Mouse (Mus musculus) intestine, embryonic 14.5 days (tissue): ENCODE measurements around the gene Eno3. TPM values are rescaled to one million over a fixed set of nuclear protein-coding genes. Genes with fewer than 3 reads are reported as not detected.

ENCODE experiments used
- ATAC-seq: fragments of 200-750 bp; cut with Nextera tagmentation; replicated peaks from 2 replicates; pipeline ENCODE4 v1.8.0; 2017; ENCODE audit warnings: low read depth, moderate number of reproducible peaks, moderate TSS enrichment, moderate library complexity; ENCODE audit not compliant: low FRiP score, low TSS enrichment
- DNase-seq: peaks from one replicate; pipeline ENCODE4 v3.0.0-alpha.2; 2018; ENCODE audit warnings: low spot score
- H3K27ac ChIP-seq: fragments of 300-500 bp; sonication (generic); 2 replicates; pipeline ENCODE4 v1.5.1; 2014; ENCODE audit warnings: low read depth, mild to moderate bottlenecking, control low read depth
- H3K27me3 ChIP-seq: fragments of 300-500 bp; sonication (generic); replicated peaks from 2 replicates; pipeline ENCODE4 v1.6.1; 2014; ENCODE audit warnings: low read length, control low read depth; ENCODE audit not compliant: control insufficient read depth, insufficient read depth
- H3K36me3 ChIP-seq: fragments of 300-500 bp; sonication (generic); 2 replicates; pipeline ENCODE4 v1.6.1; 2014; ENCODE audit warnings: low read length, control low read depth; ENCODE audit not compliant: control insufficient read depth, insufficient read depth
- H3K4me1 ChIP-seq: fragments of 300-500 bp; sonication (generic); replicated peaks from 2 replicates; pipeline ENCODE4 v1.6.1; 2014; ENCODE audit warnings: low read length, control low read depth, mixed read lengths; ENCODE audit not compliant: control insufficient read depth, insufficient read depth
- H3K4me2 ChIP-seq: fragments of 300-500 bp; sonication (generic); 2 replicates; pipeline ENCODE4 v1.6.1; 2014; ENCODE audit warnings: low read length
- H3K4me3 ChIP-seq: fragments of 300-500 bp; sonication (generic); 2 replicates; pipeline ENCODE4 v1.5.1; 2014; ENCODE audit warnings: low read depth, low read length, control low read depth, mixed read lengths
- H3K9ac ChIP-seq: fragments of 300-500 bp; sonication (generic); 2 replicates; pipeline ENCODE4 v1.6.1; 2014; ENCODE audit warnings: mild to moderate bottlenecking, low read length
- H3K9me3 ChIP-seq: fragments of 300-500 bp; sonication (generic); 2 replicates; pipeline ENCODE4 v1.6.1; 2016; ENCODE audit warnings: low read length, control low read depth; ENCODE audit not compliant: control insufficient read depth
- WGBS: fragments of 180-500 bp; shearing (Covaris S2); extraction: QIAGEN DNeasy Blood & Tissue Kit; methylation state at CpG from one replicate; pipeline ENCODE4 v1.1.7; 2014; 5-methylcytosine and 5-hydroxymethylcytosine counted together
- polyA plus RNA-seq: library from polyadenylated mRNA; unstranded; fragments of >200 nt; fragmentation: Nextera tagmentation; extraction: Ambion mirVana; gene quantifications from 2 replicates; pipeline ENCODE4 v1.2.1, GENCODE M21; 2014

Eno3 gene
- polyA plus RNA-seq: 13.5 and 16.3 TPM in 2 replicates

- no peak for ATAC-seq
- DNase-seq: no peak
These were observed at the start of gene Eno3 for GRCm38 (mm10) chr11:70656964-70657363. Gene Eno3, plus strand, starts transcription at chr11:70657202.

GRCm38 (mm10) chr11:70607611-70608010 is 49.4 kb upstream of the Eno3 start:
- H3K4me2 ChIP-seq: no peak overlapping the region
- H3K36me3 ChIP-seq: peaks cover 95% of the 10 kb centered on the region
- no peak overlapping the region for H3K9ac ChIP-seq
- no peak overlapping the region for H3K4me3 ChIP-seq
- DNase-seq (no peak), ATAC-seq (no peak)
- H3K9me3 ChIP-seq: no peaks in the 10 kb centered on the region
- H3K27ac ChIP-seq: no peak overlapping the region
- no peaks in the 10 kb centered on the region for H3K4me1 ChIP-seq
- H3K27me3 ChIP-seq: no peaks in the 10 kb centered on the region
- 90% methylated on average over 9 of the region's 9 CpGs for WGBS

More at GRCm38 (mm10) chr11:70656964-70657363, at the start of gene Eno3:
- Histone ChIP-seq H3K9me3 (no peaks in the 10 kb centered on the region), H3K27me3 (no peaks in the 10 kb centered on the region), H3K4me3 (peak within 1 kb of the TSS; percentile 100), H3K27ac (peak within 1 kb of the TSS; percentile 98), H3K4me2 (peak within 1 kb of the TSS; percentile 98), H3K4me1 (peaks cover 31% of the 10 kb centered on the region), H3K9ac (peak within 1 kb of the TSS; percentile 99), H3K36me3 (peaks cover 18% of the 10 kb centered on the region)
- WGBS: 22% methylated on average over 3 of the region's 3 CpGs

GRCm38 (mm10) chr11:70608381-70609066 is 48.5 kb upstream of the Eno3 start:
- WGBS: 89% methylated on average over 26 of the region's 26 CpGs
- no peaks in the 10 kb centered on the region for H3K9me3 ChIP-seq
- ATAC-seq: no peak
- H3K9ac ChIP-seq: no peak overlapping the region
- no peak overlapping the region for H3K4me2 ChIP-seq
- no peak for DNase-seq
- H3K4me1 ChIP-seq: no peaks in the 10 kb centered on the region
- H3K4me3 ChIP-seq: no peak overlapping the region
- no peak overlapping the region for H3K27ac ChIP-seq
- H3K27me3 ChIP-seq: no peaks in the 10 kb centered on the region
- peaks cover 95% of the 10 kb centered on the region for H3K36me3 ChIP-seq

- Histone ChIP-seq H3K9ac (no peak overlapping the region), H3K27ac (no peak overlapping the region), H3K9me3 (no peaks in the 10 kb centered on the region), H3K4me1 (peaks cover 14% of the 10 kb centered on the region; the same call in 1 of the 2 replicates), H3K4me2 (no peak overlapping the region), H3K27me3 (no peaks in the 10 kb centered on the region), H3K4me3 (no peak overlapping the region), H3K36me3 (peaks cover 74% of the 10 kb centered on the region)
- no peak for ATAC-seq
- WGBS: 81% methylated on average over 4 of the region's 4 CpGs
- no peak for DNase-seq
These were observed 46.2 kb upstream of the Eno3 start for GRCm38 (mm10) chr11:70610752-70611151.

- H3K4me2 ChIP-seq: no peak overlapping the region
- peaks cover 15% of the 10 kb centered on the region; the same call in 1 of the 2 replicates for H3K4me1 ChIP-seq
- H3K4me3 ChIP-seq: no peak overlapping the region
- no peak for ATAC-seq
- H3K9ac ChIP-seq: no peak overlapping the region
- no peak overlapping the region for H3K27ac ChIP-seq
- WGBS: 77% methylated on average over 7 of the region's 7 CpGs
- no peaks in the 10 kb centered on the region for H3K27me3 ChIP-seq
- peaks cover 56% of the 10 kb centered on the region for H3K36me3 ChIP-seq
- H3K9me3 ChIP-seq: no peaks in the 10 kb centered on the region
- no peak for DNase-seq
These were observed 44.5 kb upstream of the Eno3 start for GRCm38 (mm10) chr11:70612505-70612904.

- Histone ChIP-seq H3K4me2 (peak overlapping the region; percentile 95), H3K27me3 (no peaks in the 10 kb centered on the region), H3K9ac (peak overlapping the region; percentile 48), H3K27ac (peak overlapping the region; percentile 65), H3K4me3 (peak overlapping the region; percentile 37), H3K4me1 (peaks cover 15% of the 10 kb centered on the region; the same call in 1 of the 2 replicates), H3K9me3 (no peaks in the 10 kb centered on the region), H3K36me3 (peaks cover 31% of the 10 kb centered on the region)
- DNase-seq: peak; percentile 84
- WGBS: 2% methylated on average over 17 of the region's 17 CpGs
- ATAC-seq: peak; percentile 85
These were observed 41.9 kb upstream of the Eno3 start for GRCm38 (mm10) chr11:70615074-70615473.

- Histone ChIP-seq H3K4me3 (peak within 1 kb of the TSS; percentile 37), H3K9me3 (no peaks in the 10 kb centered on the region), H3K4me2 (peak within 1 kb of the TSS; percentile 95), H3K27ac (peak within 1 kb of the TSS; percentile 65), H3K9ac (peak within 1 kb of the TSS; percentile 48), H3K36me3 (peaks cover 26% of the 10 kb centered on the region), H3K27me3 (no peaks in the 10 kb centered on the region), H3K4me1 (peaks cover 15% of the 10 kb centered on the region; the same call in 1 of the 2 replicates)
- peak; percentile 43 for ATAC-seq
- 14% methylated on average over 21 of the region's 21 CpGs for WGBS
- DNase-seq: no peak
These were observed 41.4 kb upstream of the Eno3 start, which contains the start of gene 4930544D05Rik for GRCm38 (mm10) chr11:70615516-70616093. Gene 4930544D05Rik, plus strand, starts transcription at chr11:70615848.

GRCm38 (mm10) chr11:70619101-70619500 is 37.9 kb upstream of the Eno3 start, which contains the start of gene Chrne:
Gene Chrne, minus strand, starts transcription at chr11:70619216.
- no peak for ATAC-seq
- H3K9ac ChIP-seq: no peak within 1 kb of the TSS
- H3K4me3 ChIP-seq: no peak within 1 kb of the TSS

More at GRCm38 (mm10) chr11:70619101-70619500, 37.9 kb upstream of the Eno3 start, which contains the start of gene Chrne:
- no peak within 1 kb of the TSS for H3K27ac ChIP-seq
- H3K36me3 ChIP-seq: no peaks in the 10 kb centered on the region
- H3K27me3 ChIP-seq: no peaks in the 10 kb centered on the region
- no peak for DNase-seq
- no peak within 1 kb of the TSS for H3K4me2 ChIP-seq
- H3K4me1 ChIP-seq: peaks cover 15% of the 10 kb centered on the region; the same call in 1 of the 2 replicates
- no peaks in the 10 kb centered on the region for H3K9me3 ChIP-seq
- 45% methylated on average over 1 of the region's 1 CpGs for WGBS
